ENCODE assay signal across 19 mouse cellular contexts in genomic region chr1:189048331-189048730, GRCm38 (mm10).
"Had no signal": no experiment of that assay in that cellular context is flagged by ENCODE, and none has a peak within 500 bp of the region (broad histone marks: within the 10 kb centered on the region; RNA-seq: fewer than 3 reads in every experiment).

No protein-coding gene starts in this region.

- H3K4me3 ChIP-seq: intestine, embryonic 15.5 days; kidney, embryonic 15.5 days; liver, embryonic 13.5 days; midbrain, embryonic 12.5 days; midbrain, embryonic 15.5 days; neural tube, embryonic 12.5 days; neural tube, embryonic 15.5 days; stomach, embryonic 15.5 days had no signal

- H3K27me3 ChIP-seq: intestine, embryonic 15.5 days; kidney, embryonic 15.5 days; liver, embryonic 13.5 days; midbrain, embryonic 12.5 days; midbrain, embryonic 15.5 days; neural tube, embryonic 12.5 days; neural tube, embryonic 15.5 days; stomach, embryonic 15.5 days had no signal

- H3K4me2 ChIP-seq: intestine, embryonic 15.5 days; kidney, embryonic 15.5 days; liver, embryonic 13.5 days; midbrain, embryonic 12.5 days; midbrain, embryonic 15.5 days; neural tube, embryonic 12.5 days; neural tube, embryonic 15.5 days; stomach, embryonic 15.5 days had no signal

- H3K9ac ChIP-seq: intestine, embryonic 15.5 days; kidney, embryonic 15.5 days; liver, embryonic 13.5 days; midbrain, embryonic 12.5 days; midbrain, embryonic 15.5 days; neural tube, embryonic 12.5 days; neural tube, embryonic 15.5 days; stomach, embryonic 15.5 days had no signal

- H3K4me1 ChIP-seq: intestine, embryonic 15.5 days; kidney, embryonic 15.5 days; liver, embryonic 13.5 days; midbrain, embryonic 12.5 days; midbrain, embryonic 15.5 days; neural tube, embryonic 12.5 days; neural tube, embryonic 15.5 days; stomach, embryonic 15.5 days had no signal

- H3K27ac ChIP-seq: intestine, embryonic 15.5 days; kidney, embryonic 15.5 days; liver, embryonic 13.5 days; macrophage; midbrain, embryonic 12.5 days; midbrain, embryonic 15.5 days; neural tube, embryonic 12.5 days; neural tube, embryonic 15.5 days; stomach, embryonic 15.5 days had no signal

- ATAC-seq: intestine, embryonic 15.5 days; midbrain, embryonic 15.5 days had no signal

- H3K9me3 ChIP-seq: intestine, embryonic 15.5 days; kidney, embryonic 15.5 days; liver, embryonic 13.5 days; midbrain, embryonic 12.5 days; midbrain, embryonic 15.5 days; neural tube, embryonic 12.5 days; neural tube, embryonic 15.5 days; stomach, embryonic 15.5 days had no signal

- DNase-seq: kidney, adult 11 months; kidney, adult 8-10 months; kidney, postnatal 10 days; kidney, postnatal 36 days; liver, embryonic 13.5 days; lung, adult 2 months; right cerebral cortex, adult 18-20 months; spleen, adult 18-20 months; thymus, adult 2 months; thymus, postnatal 14 days; thymus, postnatal 4 days had no signal

- H3K36me3 ChIP-seq: intestine, embryonic 15.5 days; kidney, embryonic 15.5 days; liver, embryonic 13.5 days; midbrain, embryonic 12.5 days; midbrain, embryonic 15.5 days; neural tube, embryonic 12.5 days; neural tube, embryonic 15.5 days; stomach, embryonic 15.5 days had no signal
